ENCODE assay signal across 9 mouse cellular contexts in the genomic region with DNA sequence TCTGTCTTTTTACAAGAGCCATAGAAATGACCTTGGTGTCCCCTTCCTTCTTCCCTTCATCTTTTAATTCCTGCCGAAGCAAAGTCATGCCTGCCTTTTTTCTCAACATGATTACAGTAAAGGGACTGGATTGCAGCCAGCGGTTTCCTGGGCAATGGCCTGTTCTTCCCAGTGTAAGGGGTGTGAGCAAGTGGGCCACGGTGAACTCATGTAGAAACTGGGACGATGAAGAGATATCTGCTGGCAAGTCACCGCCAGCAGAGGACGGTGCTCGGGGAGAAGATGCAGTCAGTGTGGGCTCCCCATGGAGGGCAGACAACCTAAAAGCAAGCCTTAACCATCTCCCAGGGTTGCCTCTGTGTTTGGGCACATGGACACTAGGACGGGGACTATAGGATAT. TPM values are rescaled to one million over a fixed set of nuclear protein-coding genes. Genes with fewer than 3 reads are reported as not detected.
A peak's percentile ranks its signal among the peaks of the same experiment; 100 is the strongest.
DNase-seq lines count a peak whose midpoint lies in the region; ATAC-seq and TF ChIP-seq lines count a peak whose summit lies in the region.
"Had no signal": no experiment of that assay in that cellular context is flagged by ENCODE, and none has a peak within 500 bp of the region (broad histone marks: within the 10 kb centered on the region; RNA-seq: fewer than 3 reads in every experiment).

No protein-coding gene starts in this region.

- TF ChIP-seq CTCF in hindbrain, postnatal 0 days (IDR thresholded peaks at IDR 0.05; ENCODE audit: low read depth), result peak; percentile 24; the same call in 1 of the 2 replicates

- no peaks in the 10 kb centered on the region for H3K9me3 ChIP-seq in hindbrain, postnatal 0 days (ENCODE audit: low read length)
- no peaks in the 10 kb centered on the region for H3K9me3 ChIP-seq in hindbrain, embryonic 12.5 days (replicated peaks)
- H3K9me3 ChIP-seq in heart, embryonic 11.5 days (replicated peaks; ENCODE audit: control insufficient read depth, low read length), result no peaks in the 10 kb centered on the region
- no peaks in the 10 kb centered on the region for H3K9me3 ChIP-seq in limb, embryonic 13.5 days
- H3K9me3 ChIP-seq: limb, embryonic 12.5 days had no signal

- no peak overlapping the region for H3K4me3 ChIP-seq in hindbrain, postnatal 0 days (ENCODE audit: low read length)
- H3K4me3 ChIP-seq in hindbrain, embryonic 12.5 days, result no peak overlapping the region
- no peak overlapping the region for H3K4me3 ChIP-seq in heart, embryonic 11.5 days (ENCODE audit: low read depth, low read length)
- H3K4me3 ChIP-seq in limb, embryonic 13.5 days, result no peak overlapping the region
- H3K4me3 ChIP-seq: limb, embryonic 12.5 days had no signal

- no peak for ATAC-seq in hindbrain, postnatal 0 days
- no peak for ATAC-seq in hindbrain, embryonic 12.5 days (ENCODE audit: low FRiP score)
- no peak for ATAC-seq in heart, embryonic 11.5 days (replicated peaks; ENCODE audit: insufficient number of reproducible peaks, low FRiP score, low TSS enrichment)
- no peak for ATAC-seq in limb, embryonic 13.5 days (ENCODE audit: low FRiP score, low read depth)
- no peak for ATAC-seq in CD4-positive, CD25-positive, alpha-beta regulatory T cell, adult 4 months

- H3K27ac ChIP-seq in hindbrain, postnatal 0 days, result no peak overlapping the region
- no peak overlapping the region for H3K27ac ChIP-seq in hindbrain, embryonic 12.5 days
- peak overlapping the region; percentile 60 for H3K27ac ChIP-seq in heart, embryonic 11.5 days (ENCODE audit: low read depth, low read length)
- no peak overlapping the region for H3K27ac ChIP-seq in limb, embryonic 13.5 days

- no peak overlapping the region for H3K9ac ChIP-seq in hindbrain, postnatal 0 days (replicated peaks; ENCODE audit: low read length)
- H3K9ac ChIP-seq in hindbrain, embryonic 12.5 days, result no peak overlapping the region
- 0 out of 2 replicates have a peak overlapping the region, but pooled peaks have one; percentile 18 for H3K9ac ChIP-seq in heart, embryonic 11.5 days (ENCODE audit: low read depth, low read length)
- 0 out of 2 replicates have a peak overlapping the region, but pooled peaks have one; percentile 4 for H3K9ac ChIP-seq in limb, embryonic 13.5 days

- no peaks in the 10 kb centered on the region for H3K27me3 ChIP-seq in hindbrain, postnatal 0 days (ENCODE audit: insufficient read depth, low read length)
- no peaks in the 10 kb centered on the region; the same call in 1 of the 2 replicates for H3K27me3 ChIP-seq in hindbrain, embryonic 12.5 days
- H3K27me3 ChIP-seq in heart, embryonic 11.5 days (ENCODE audit: control insufficient read depth, insufficient read depth, low read length), result no peaks in the 10 kb centered on the region
- no peaks in the 10 kb centered on the region for H3K27me3 ChIP-seq in limb, embryonic 13.5 days
- H3K27me3 ChIP-seq: limb, embryonic 12.5 days had no signal

- WGBS in hindbrain, postnatal 0 days, result 32% methylated on average over 8 of the region's 8 CpGs
- 79% methylated on average over 8 of the region's 8 CpGs for WGBS in hindbrain, embryonic 12.5 days
- WGBS in heart, embryonic 11.5 days (ENCODE audit: insufficient replicate concordance), result 55% methylated on average over 8 of the region's 8 CpGs
- WGBS in limb, embryonic 13.5 days, result 81% methylated on average over 8 of the region's 8 CpGs

- peaks cover 27% of the 10 kb centered on the region for H3K4me1 ChIP-seq in hindbrain, postnatal 0 days (ENCODE audit: insufficient read depth, low read length)
- H3K4me1 ChIP-seq in hindbrain, embryonic 12.5 days, result peaks cover 53% of the 10 kb centered on the region
- H3K4me1 ChIP-seq in heart, embryonic 11.5 days (ENCODE audit: control insufficient read depth, insufficient read depth, low read length), result peaks cover 44% of the 10 kb centered on the region
- peaks cover 34% of the 10 kb centered on the region for H3K4me1 ChIP-seq in limb, embryonic 13.5 days

- H3K36me3 ChIP-seq in hindbrain, postnatal 0 days (ENCODE audit: insufficient read depth, low read length), result no peaks in the 10 kb centered on the region
- H3K36me3 ChIP-seq in hindbrain, embryonic 12.5 days, result no peaks in the 10 kb centered on the region
- no peaks in the 10 kb centered on the region for H3K36me3 ChIP-seq in heart, embryonic 11.5 days (ENCODE audit: control insufficient read depth, insufficient read depth, low read length)
- H3K36me3 ChIP-seq in limb, embryonic 13.5 days, result no peaks in the 10 kb centered on the region
- H3K36me3 ChIP-seq: limb, embryonic 12.5 days had no signal

- H3K4me2 ChIP-seq in hindbrain, postnatal 0 days (ENCODE audit: low read depth, low read length), result no peak overlapping the region
- H3K4me2 ChIP-seq in hindbrain, embryonic 12.5 days (replicated peaks), result no peak overlapping the region
- H3K4me2 ChIP-seq in heart, embryonic 11.5 days, result 0 out of 2 replicates have a peak overlapping the region, but pooled peaks have one; percentile 7
- H3K4me2 ChIP-seq in limb, embryonic 13.5 days (replicated peaks), result no peak overlapping the region
- H3K4me2 ChIP-seq: limb, embryonic 12.5 days had no signal

- peak; percentile 51 for DNase-seq in hindbrain, postnatal 0 days (ENCODE audit: low spot score)
- DNase-seq in NIH3T3 (ENCODE audit: low read depth), result peak; percentile 56
- no peak for DNase-seq in c-Kit-positive CD71-positive TER-119-positive erythroid progenitor cells, embryonic 14.5 days (ENCODE audit: low spot score)
- no peak for DNase-seq in gastrocnemius, postnatal 36 days

- intact Hi-C loops in gastrocnemius, postnatal 36 days (cut with DNase I), result loop anchor here (2.0 kb wide), 1 partner anchor 211 kb away; no protein-coding TSS in a partner anchor

RNA-seq across cellular contexts. Expression of a gene that starts 47.9 kb away (rescaled TPM):
- 93.1 and 95.2 TPM in 2 replicates for total RNA-seq in hindbrain, postnatal 0 days (2014; rRNA removed)
- polyA plus RNA-seq in hindbrain, postnatal 0 days (2015; fragmentation: Nextera tagmentation; extraction: Ambion mirVana), result 33.0 and 35.2 TPM in 2 replicates
- 47.7 and 54.1 TPM in 2 replicates for polyA plus RNA-seq in hindbrain, embryonic 12.5 days (2016; fragmentation: Nextera tagmentation; extraction: Ambion mirVana)
- polyA plus RNA-seq in heart, embryonic 11.5 days (2014; fragmentation: Nextera tagmentation; extraction: Ambion mirVana), result 183 and 209 TPM in 2 replicates
- 74.0 and 77.5 TPM in 2 replicates for polyA plus RNA-seq in limb, embryonic 13.5 days (2015; fragmentation: Nextera tagmentation; extraction: Ambion mirVana)
- polyA plus RNA-seq in CD4-positive, CD25-positive, alpha-beta regulatory T cell, adult 4 months (2017; shearing (Covaris generic)), result 10 to 100 TPM; 21.7 to 38.1 TPM
- total RNA-seq in gastrocnemius, postnatal 36 days (2021), result 10 to 100 TPM; 18.1 to 22.8 TPM

Comparison
In these comparisons a context has a peak if more than half of its experiments do, and no peak if none do; other contexts are left out.
1. DNase-seq: peak in hindbrain, postnatal 0 days (single experiment) and NIH3T3 (single experiment); none in c-Kit-positive CD71-positive TER-119-positive erythroid progenitor cells, embryonic 14.5 days (single experiment) and gastrocnemius, postnatal 36 days (0 of 2).
2. H3K9ac ChIP-seq: peak in heart, embryonic 11.5 days (single experiment) and limb, embryonic 13.5 days (single experiment); none in hindbrain, postnatal 0 days (single experiment) and hindbrain, embryonic 12.5 days (single experiment).